22 mouse cellular contexts compared by ENCODE assay signal in the genomic region with DNA sequence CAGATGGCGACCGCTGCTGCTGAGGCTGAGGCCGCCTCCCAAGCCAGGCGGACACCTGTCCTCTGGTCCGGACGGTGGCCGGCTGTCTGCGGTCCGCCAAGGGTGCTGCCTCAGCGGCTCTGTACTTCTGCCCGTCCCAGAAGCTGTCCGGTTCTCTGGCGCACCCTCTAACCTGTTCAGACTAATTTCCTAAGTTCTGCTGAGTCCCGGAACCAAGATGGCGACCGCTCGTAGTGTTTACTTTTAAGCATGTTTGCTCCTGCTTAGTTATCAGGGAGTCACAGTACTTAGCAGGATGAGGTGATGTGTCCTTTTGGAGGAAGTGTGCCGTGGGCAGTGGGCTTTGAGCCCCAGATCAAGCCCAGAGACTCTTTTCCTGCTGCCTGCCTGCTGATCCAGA. TPM values are rescaled to one million over a fixed set of nuclear protein-coding genes. Genes with fewer than 3 reads are reported as not detected.
DNase-seq lines count a peak whose midpoint lies in the region; ATAC-seq and TF ChIP-seq lines count a peak whose summit lies in the region.
"Not testable (repeated sequence)": the region's sequence is repeated elsewhere in the genome, so short reads cannot be mapped to it uniquely, and the experiment has no call there.
"Had no signal": no experiment of that assay in that cellular context is flagged by ENCODE, and none has a peak within 500 bp of the region (broad histone marks: within the 10 kb centered on the region; RNA-seq: fewer than 3 reads in every experiment).

No protein-coding gene starts in this region.

- WGBS in embryonic facial prominence, embryonic 13.5 days, result 89% methylated on average over 18 of the region's 18 CpGs
- WGBS in heart, embryonic 11.5 days (ENCODE audit: insufficient replicate concordance), result 78% methylated on average over 7 of the region's 18 CpGs
- whole genome bisulfite sequencing in hindbrain, postnatal 0 days, result 88% methylated on average over 7 of the region's 18 CpGs
- WGBS in limb, embryonic 12.5 days, result 87% methylated on average over 15 of the region's 18 CpGs
- WGBS in midbrain, embryonic 10.5 days, result 92% methylated on average over 15 of the region's 18 CpGs
- WGBS in neural tube, embryonic 12.5 days, result 93% methylated on average over 18 of the region's 18 CpGs

- in situ Hi-C loops in ES-E14 (cut with MboI; ENCODE audit: low sequenced_read_pairs in 2 of 2, unreplicated experiment in 2 of 2), result not testable (repeated sequence)

- not testable (repeated sequence) for H3K27me3 ChIP-seq in embryonic facial prominence, embryonic 13.5 days; heart, embryonic 11.5 days (ENCODE audit: control insufficient read depth, insufficient read depth, low read length); hindbrain, postnatal 0 days (ENCODE audit: insufficient read depth, low read length); limb, embryonic 12.5 days; midbrain, embryonic 10.5 days (ENCODE audit: low read depth, poor library complexity, severe bottlenecking); neural tube, embryonic 12.5 days (replicated peaks)

- not testable (repeated sequence) for H3K36me3 ChIP-seq in ES-E14 (ENCODE audit: control insufficient read depth, insufficient read depth, low read length, poor library complexity, severe bottlenecking); embryonic facial prominence, embryonic 13.5 days; heart, embryonic 11.5 days (ENCODE audit: control insufficient read depth, insufficient read depth, low read length); hindbrain, postnatal 0 days (ENCODE audit: insufficient read depth, low read length); limb, embryonic 12.5 days; midbrain, embryonic 10.5 days; neural tube, embryonic 12.5 days

- H3K4me2 ChIP-seq in embryonic facial prominence, embryonic 13.5 days; heart, embryonic 11.5 days; hindbrain, postnatal 0 days (ENCODE audit: low read depth, low read length); limb, embryonic 12.5 days; neural tube, embryonic 12.5 days (replicated peaks): not testable (repeated sequence)

- DNase-seq in ES-E14 (ENCODE audit: low read depth, low spot score), result not testable (repeated sequence)
- peak; percentile 1 for DNase-seq in hindbrain, postnatal 0 days (ENCODE audit: low spot score)
- peak; percentile 9 for DNase-seq in midbrain, embryonic 10.5 days (ENCODE audit: low spot score)

- not testable (repeated sequence) for H3K9me3 ChIP-seq in ES-E14 (ENCODE audit: control insufficient read depth, insufficient read depth, low read depth, low read length); heart, embryonic 11.5 days (replicated peaks; ENCODE audit: control insufficient read depth, low read length); hindbrain, postnatal 0 days (ENCODE audit: low read length); neural tube, embryonic 12.5 days
- peaks cover 12% of the 10 kb centered on the region for H3K9me3 ChIP-seq in embryonic facial prominence, embryonic 13.5 days
- H3K9me3 ChIP-seq in limb, embryonic 12.5 days, result peaks cover 21% of the 10 kb centered on the region
- H3K9me3 ChIP-seq in midbrain, embryonic 10.5 days (replicated peaks), result peaks cover 24% of the 10 kb centered on the region

- peak overlapping the region; percentile 43 to 72; a peak in 3 of 4 replicates for H3K4me3 ChIP-seq in ES-E14 (ENCODE audit: insufficient read depth in 1 of 2, low read depth in 1 of 2, low read length in 2 of 2, poor library complexity in 1 of 2, severe bottlenecking in 1 of 2)
- H3K4me3 ChIP-seq in embryonic facial prominence, embryonic 13.5 days; heart, embryonic 11.5 days (ENCODE audit: low read depth, low read length); hindbrain, postnatal 0 days (ENCODE audit: low read length); limb, embryonic 12.5 days (replicated peaks); midbrain, embryonic 10.5 days; neural tube, embryonic 12.5 days: not testable (repeated sequence)

- H3K9ac ChIP-seq in ES-E14 (ENCODE audit: insufficient read depth, low read depth, low read length, poor library complexity, severe bottlenecking); embryonic facial prominence, embryonic 13.5 days; heart, embryonic 11.5 days (ENCODE audit: low read depth, low read length); hindbrain, postnatal 0 days (replicated peaks; ENCODE audit: low read length); limb, embryonic 12.5 days (replicated peaks); neural tube, embryonic 12.5 days: not testable (repeated sequence)

- 0 out of 2 replicates have a peak, but pooled peaks have one; percentile 43 for ATAC-seq in embryonic facial prominence, embryonic 13.5 days (ENCODE audit: insufficient number of reproducible peaks, insufficient read depth, low FRiP score, low TSS enrichment, low read depth)
- peak; percentile 59; the same call in 1 of the 2 replicates for ATAC-seq in heart, embryonic 11.5 days (replicated peaks; ENCODE audit: insufficient number of reproducible peaks, low FRiP score, low TSS enrichment)
- ATAC-seq in hindbrain, postnatal 0 days, result not testable (repeated sequence)
- peak; percentile 52 for ATAC-seq in limb, embryonic 12.5 days (ENCODE audit: insufficient number of reproducible peaks, insufficient read depth, low FRiP score, low TSS enrichment, low read depth)
- ATAC-seq in neural tube, embryonic 12.5 days (ENCODE audit: low FRiP score, low read depth), result 0 out of 2 replicates have a peak, but pooled peaks have one; percentile 44

- TF ChIP-seq CTCF in hindbrain, postnatal 0 days (IDR thresholded peaks at IDR 0.05; ENCODE audit: low read depth), result not testable (repeated sequence)

- H3K4me1 ChIP-seq in ES-E14 (ENCODE audit: control insufficient read depth in 2 of 2, insufficient read depth in 2 of 2, low read length in 2 of 2, poor library complexity in 1 of 2); embryonic facial prominence, embryonic 13.5 days; heart, embryonic 11.5 days (ENCODE audit: control insufficient read depth, insufficient read depth, low read length); hindbrain, postnatal 0 days (ENCODE audit: insufficient read depth, low read length); limb, embryonic 12.5 days (replicated peaks); midbrain, embryonic 10.5 days; neural tube, embryonic 12.5 days: not testable (repeated sequence)

- H3K27ac ChIP-seq in ES-E14 (ENCODE audit: insufficient read depth, low read depth, low read length, poor library complexity, severe bottlenecking); embryonic facial prominence, embryonic 13.5 days; heart, embryonic 11.5 days (ENCODE audit: low read depth, low read length); hindbrain, postnatal 0 days; limb, embryonic 12.5 days; midbrain, embryonic 10.5 days (replicated peaks); neural tube, embryonic 12.5 days: not testable (repeated sequence)

RNA-seq across cellular contexts. Expression of gene 4930572O03Rik, which starts 13.9 kb away (rescaled TPM):
- total RNA-seq in ES-E14 (2012; rRNA removed), result not detected in 2 replicates
- not detected in 2 replicates for polyA plus RNA-seq in embryonic facial prominence, embryonic 13.5 days (2015; fragmentation: Nextera tagmentation; extraction: Ambion mirVana)
- polyA plus RNA-seq in heart, embryonic 11.5 days (2014; fragmentation: Nextera tagmentation; extraction: Ambion mirVana), result not detected in 2 replicates
- total RNA-seq in hindbrain, postnatal 0 days (2014; rRNA removed), result not detected in 2 replicates
- polyA plus RNA-seq in hindbrain, postnatal 0 days (2015; fragmentation: Nextera tagmentation; extraction: Ambion mirVana), result not detected in 2 replicates
- polyA plus RNA-seq in limb, embryonic 12.5 days (2016; fragmentation: Nextera tagmentation; extraction: Ambion mirVana), result not detected in 2 replicates
- not detected in 2 replicates for polyA plus RNA-seq in midbrain, embryonic 10.5 days (2016; fragmentation: Nextera tagmentation; extraction: Ambion mirVana)
- polyA plus RNA-seq in neural tube, embryonic 12.5 days (2016; fragmentation: Nextera tagmentation; extraction: Ambion mirVana), result not detected in 2 replicates
- total RNA-seq: adrenal gland, postnatal 36 days; G1E; gastrocnemius, postnatal 25 days; heart, adult 2 months; heart, postnatal 10 days; layer of hippocampus, adult 18-20 months; layer of hippocampus, postnatal 25 days; left cerebral cortex, postnatal 10 days; neutrophil, adult 5-6 weeks had no signal
- polyA plus RNA-seq: C2C12; forebrain, embryonic 15.5 days; G1E; heart, adult 2 months; hindbrain, embryonic 15.5 days; limb, embryonic 15.5 days; liver, embryonic 16.5 days; myocyte had no signal

RNA-seq across cellular contexts. Expression of gene Speer4c, which starts 43.3 kb away (rescaled TPM):
- 0.26 TPM in 1 of 2 replicates, not detected in the other for total RNA-seq in ES-E14 (2012; rRNA removed)
- not detected in 2 replicates for polyA plus RNA-seq in embryonic facial prominence, embryonic 13.5 days (2015; fragmentation: Nextera tagmentation; extraction: Ambion mirVana)
- polyA plus RNA-seq in heart, embryonic 11.5 days (2014; fragmentation: Nextera tagmentation; extraction: Ambion mirVana), result 0.14 TPM in 1 of 2 replicates, not detected in the other
- not detected in 2 replicates for total RNA-seq in hindbrain, postnatal 0 days (2014; rRNA removed)
- polyA plus RNA-seq in hindbrain, postnatal 0 days (2015; fragmentation: Nextera tagmentation; extraction: Ambion mirVana), result not detected in 2 replicates
- not detected in 2 replicates for polyA plus RNA-seq in limb, embryonic 12.5 days (2016; fragmentation: Nextera tagmentation; extraction: Ambion mirVana)
- polyA plus RNA-seq in midbrain, embryonic 10.5 days (2016; fragmentation: Nextera tagmentation; extraction: Ambion mirVana), result not detected in 2 replicates
- polyA plus RNA-seq in neural tube, embryonic 12.5 days (2016; fragmentation: Nextera tagmentation; extraction: Ambion mirVana), result not detected in 2 replicates
- total RNA-seq: adrenal gland, postnatal 36 days; gastrocnemius, postnatal 25 days; heart, adult 2 months; heart, postnatal 10 days; layer of hippocampus, adult 18-20 months; layer of hippocampus, postnatal 25 days; left cerebral cortex, postnatal 10 days; neutrophil, adult 5-6 weeks had no signal
- polyA plus RNA-seq: C2C12; forebrain, embryonic 15.5 days; G1E; heart, adult 2 months; hindbrain, embryonic 15.5 days; limb, embryonic 15.5 days; liver, embryonic 16.5 days; myocyte had no signal

RNA-seq across cellular contexts. Expression of gene Speer4d, which starts 51.9 kb away (rescaled TPM):
- total RNA-seq in ES-E14 (2012; rRNA removed), result not detected in 2 replicates
- not detected in 2 replicates for polyA plus RNA-seq in embryonic facial prominence, embryonic 13.5 days (2015; fragmentation: Nextera tagmentation; extraction: Ambion mirVana)
- not detected in 2 replicates for polyA plus RNA-seq in heart, embryonic 11.5 days (2014; fragmentation: Nextera tagmentation; extraction: Ambion mirVana)
- total RNA-seq in hindbrain, postnatal 0 days (2014; rRNA removed), result not detected in 2 replicates
- not detected in 2 replicates for polyA plus RNA-seq in hindbrain, postnatal 0 days (2015; fragmentation: Nextera tagmentation; extraction: Ambion mirVana)
- polyA plus RNA-seq in limb, embryonic 12.5 days (2016; fragmentation: Nextera tagmentation; extraction: Ambion mirVana), result not detected in 2 replicates
- polyA plus RNA-seq in midbrain, embryonic 10.5 days (2016; fragmentation: Nextera tagmentation; extraction: Ambion mirVana), result not detected in 2 replicates
- polyA plus RNA-seq in neural tube, embryonic 12.5 days (2016; fragmentation: Nextera tagmentation; extraction: Ambion mirVana), result not detected in 2 replicates
- total RNA-seq: adrenal gland, postnatal 36 days; gastrocnemius, postnatal 25 days; heart, adult 2 months; heart, postnatal 10 days; layer of hippocampus, adult 18-20 months; layer of hippocampus, postnatal 25 days; left cerebral cortex, postnatal 10 days; neutrophil, adult 5-6 weeks had no signal
- polyA plus RNA-seq: C2C12; forebrain, embryonic 15.5 days; G1E; heart, adult 2 months; hindbrain, embryonic 15.5 days; limb, embryonic 15.5 days; liver, embryonic 16.5 days; myocyte had no signal
